Mouse (Mus musculus): ENCODE results near the gene Gnaz. TPM values are rescaled to one million over a fixed set of nuclear protein-coding genes. Genes with fewer than 3 reads are reported as not detected.
"Not testable (repeated sequence)": the region's sequence is repeated elsewhere in the genome, so short reads cannot be mapped to it uniquely, and the experiment has no call there.

Gnaz gene
- total RNA-seq, 1 experiment from 2014 or later = 3.5 TPM

- peak; percentile 33 for DNase-seq
These were observed 63.3 kb downstream of the Gnaz start for GRCm38 (mm10) chr10:75030234-75030633.

- DNase-seq = no peak
These were observed 64.6 kb downstream of the Gnaz start for GRCm38 (mm10) chr10:75031345-75032114.

GRCm38 (mm10) chr10:75032395-75032794, 65.4 kb downstream of the Gnaz start, which contains the start of gene Rsph14:
Gene Rsph14 (minus strand): TSS chr10:75032586.
- peak; percentile 96 for DNase-seq

DNA sequence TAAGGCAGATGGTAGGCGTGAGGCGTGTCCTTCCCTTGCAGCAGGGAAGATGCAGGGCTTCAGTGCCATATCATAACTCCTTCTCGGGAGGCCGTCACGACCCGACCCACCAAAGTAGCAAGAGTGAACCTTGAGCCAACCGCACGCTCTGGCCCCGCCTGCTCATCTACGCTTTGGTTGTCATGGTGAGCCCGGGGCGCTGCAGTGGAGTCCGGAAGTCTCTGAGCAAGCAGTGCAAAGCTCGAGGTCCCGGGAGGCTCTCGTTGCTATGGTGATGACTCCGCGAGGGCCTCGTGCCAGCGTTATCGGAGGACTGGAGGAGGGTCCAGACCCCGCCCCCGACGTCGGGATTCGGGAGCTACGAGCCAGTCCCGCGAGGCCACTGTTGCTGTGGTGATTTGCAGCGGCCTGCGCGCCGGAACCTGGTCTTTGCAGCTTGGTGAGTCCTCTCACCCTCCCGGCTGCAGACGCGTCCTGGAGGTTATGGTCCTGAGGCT, 70.0 kb downstream of the Gnaz start, which contains the start of gene Rab36:
Gene Rab36, plus strand, starts transcription at position 176 of the 497 bp plus-strand sequence.
- DNase-seq = peak; percentile 99

DNA sequence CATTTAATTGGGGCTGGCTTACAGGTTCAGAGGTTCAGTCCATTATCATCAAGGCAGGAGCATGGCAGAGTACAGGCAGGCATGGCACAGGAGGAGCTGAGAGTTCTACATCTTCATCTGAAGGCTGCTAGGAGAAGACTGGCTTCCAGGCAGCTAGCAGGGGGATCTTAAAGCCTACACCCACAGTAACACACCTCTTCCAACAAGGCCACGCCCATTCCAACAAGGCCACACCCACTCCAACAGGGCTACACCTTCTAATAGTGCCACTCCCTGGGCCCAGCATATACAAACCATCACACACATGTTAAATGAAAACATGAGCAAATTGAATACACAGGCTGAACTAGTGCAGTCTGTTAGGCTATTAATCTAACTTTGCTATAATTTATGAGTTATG, 75.1 kb downstream of the Gnaz start:
- not testable (repeated sequence) for DNase-seq

GRCm38 (mm10) chr10:75044459-75044858, 77.5 kb downstream of the Gnaz start:
- DNase-seq = no peak

GRCm38 (mm10) chr10:75045831-75046230, 78.9 kb downstream of the Gnaz start:
- DNase-seq = no peak

- DNase-seq = no peak
These were observed 81.7 kb downstream of the Gnaz start for GRCm38 (mm10) chr10:75048711-75049110.

GRCm38 (mm10) chr10:75051364-75052074, 84.5 kb downstream of the Gnaz start:
- no peak for DNase-seq

DNA sequence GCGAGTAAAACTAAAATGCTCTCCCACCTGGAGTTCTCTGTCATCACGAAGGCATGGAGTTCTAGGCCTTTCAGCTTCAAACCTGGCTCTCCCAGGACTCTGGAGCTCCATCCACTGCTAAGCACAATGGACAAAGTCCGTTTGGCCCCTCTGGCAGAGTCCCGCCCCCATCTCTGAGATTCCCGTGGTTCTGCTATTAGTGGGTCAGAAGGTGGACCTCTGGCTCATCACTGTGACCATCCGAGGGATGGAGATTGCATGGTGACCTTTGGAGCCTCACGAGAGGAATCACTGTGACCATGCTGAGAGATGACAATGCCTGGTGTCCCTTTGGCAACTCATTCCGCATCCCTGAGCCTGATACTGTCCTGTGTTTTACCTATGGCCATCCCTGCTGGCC, 85.9 kb downstream of the Gnaz start:
- DNase-seq = no peak

DNA sequence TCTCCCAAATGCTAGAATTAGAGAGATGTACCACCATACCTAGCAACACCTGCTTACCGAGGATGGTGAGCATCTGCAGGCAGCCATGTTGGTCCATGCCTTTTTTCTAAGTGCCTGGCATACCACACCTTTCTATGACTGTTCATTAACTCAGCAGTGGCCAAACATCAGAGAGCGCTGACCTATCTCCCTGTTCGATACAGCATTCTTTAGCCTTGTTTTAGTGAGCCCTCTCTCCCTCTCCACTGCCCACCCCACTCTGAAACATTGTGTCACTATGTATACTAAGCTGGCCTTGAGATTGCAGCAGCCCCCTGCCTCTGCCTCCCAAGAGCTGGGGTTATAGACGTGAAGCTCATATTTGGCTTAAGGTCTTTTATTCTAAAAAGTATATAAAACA, 86.7 kb downstream of the Gnaz start:
- no peak for DNase-seq

DNA sequence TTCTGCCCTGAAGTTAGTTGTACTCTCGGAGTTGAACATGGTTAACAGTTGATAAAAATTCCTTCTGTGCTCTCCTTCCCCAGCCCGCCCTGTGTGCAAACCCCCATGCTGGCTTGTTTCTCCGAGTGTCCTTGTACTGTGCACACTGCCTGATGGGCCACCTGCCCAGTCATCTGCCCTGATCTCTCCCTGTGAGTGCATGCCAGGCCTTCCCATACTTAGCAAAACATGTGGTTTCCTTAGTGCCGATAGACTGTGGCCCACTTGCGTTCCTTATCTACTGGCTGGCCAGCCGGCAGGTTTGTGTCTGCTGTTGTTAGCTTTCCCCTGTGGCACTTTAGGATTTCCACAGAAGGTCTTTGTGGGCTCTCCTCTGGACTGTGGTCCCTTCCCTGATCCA, 87.1 kb downstream of the Gnaz start:
- peak; percentile 66 for DNase-seq

DNA sequence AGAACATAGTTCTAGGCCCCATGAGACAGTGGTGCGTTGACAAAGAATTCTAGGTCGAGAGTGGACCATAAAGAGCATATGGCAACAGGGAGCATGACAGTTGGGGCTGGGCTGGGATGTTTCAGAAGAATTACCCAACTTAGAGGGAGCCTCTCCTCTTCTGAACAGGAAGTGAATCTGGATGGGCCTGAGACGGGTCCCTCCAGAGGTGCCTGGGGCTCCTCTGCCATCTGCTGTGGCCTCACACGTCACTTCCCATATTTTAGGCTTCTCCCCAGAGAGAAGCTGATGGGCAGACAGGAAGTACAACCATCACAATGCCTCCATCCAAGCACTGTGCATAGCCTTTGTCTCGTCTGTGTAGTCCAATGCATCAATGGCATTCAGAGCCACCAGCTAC, 88.7 kb downstream of the Gnaz start:
- DNase-seq = no peak

DNA sequence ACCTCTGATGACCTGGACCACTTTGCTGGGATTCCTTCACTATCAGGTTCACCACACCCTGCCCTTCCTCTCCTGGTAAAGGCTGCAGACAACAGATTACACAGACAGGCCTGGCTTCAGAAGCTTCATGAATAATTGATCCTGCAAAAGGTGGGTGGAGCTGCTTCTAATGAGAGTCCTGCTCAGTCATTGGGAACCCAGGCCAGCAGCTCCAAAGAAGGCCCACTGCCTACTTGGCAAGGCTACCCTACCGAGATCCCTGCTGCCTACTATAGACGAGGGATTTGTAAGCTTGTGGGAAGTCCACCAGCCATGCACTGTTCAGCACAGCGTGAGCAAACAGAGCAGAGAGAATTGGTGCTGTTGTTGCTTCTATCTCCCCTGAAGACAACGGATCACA, 89.3 kb downstream of the Gnaz start:
- DNase-seq = no peak

- DNase-seq = no peak
These were observed 91.4 kb downstream of the Gnaz start for GRCm38 (mm10) chr10:75058336-75058735.

GRCm38 (mm10) chr10:75058761-75059395, 91.9 kb downstream of the Gnaz start:
- DNase-seq = no peak

- DNase-seq = peak; percentile 69
These were observed 92.4 kb downstream of the Gnaz start for GRCm38 (mm10) chr10:75059396-75059795.

DNA sequence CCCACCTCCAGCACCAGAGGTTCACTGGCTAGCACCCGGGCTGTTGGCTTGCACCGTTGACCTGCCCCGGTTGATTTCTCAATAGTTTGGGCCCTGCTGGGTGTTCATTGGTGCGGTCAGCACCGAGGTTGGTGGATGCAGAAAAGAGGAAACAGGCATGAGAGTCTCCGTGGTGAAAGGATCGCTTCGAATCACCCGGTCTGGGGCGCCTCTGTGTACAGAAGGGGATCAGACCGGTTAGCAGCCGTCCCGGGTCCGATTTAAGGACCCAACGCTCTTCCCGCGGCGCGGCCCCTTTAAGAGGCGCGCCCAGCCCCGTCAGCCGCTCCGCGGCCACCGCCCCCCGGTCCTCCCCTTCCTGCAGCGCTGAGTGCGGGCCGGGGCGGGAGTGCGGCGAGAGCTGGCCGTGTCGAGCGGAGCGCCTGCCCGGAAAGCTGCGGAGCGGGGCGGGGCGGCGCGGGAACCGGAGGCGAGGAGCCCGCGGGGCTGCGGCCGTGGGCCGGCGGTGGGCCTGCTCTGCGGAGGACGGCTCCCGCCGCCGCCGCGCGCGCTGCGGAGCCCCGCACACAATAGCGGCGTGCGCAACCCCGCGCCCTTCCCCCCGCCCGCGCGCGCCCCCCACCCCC, 93.4 kb downstream of the Gnaz start, which contains the start of gene Bcr:
Gene Bcr, plus strand, starts transcription at position 376 of the 626 bp plus-strand sequence.
- DNase-seq = peak; percentile 90

DNA sequence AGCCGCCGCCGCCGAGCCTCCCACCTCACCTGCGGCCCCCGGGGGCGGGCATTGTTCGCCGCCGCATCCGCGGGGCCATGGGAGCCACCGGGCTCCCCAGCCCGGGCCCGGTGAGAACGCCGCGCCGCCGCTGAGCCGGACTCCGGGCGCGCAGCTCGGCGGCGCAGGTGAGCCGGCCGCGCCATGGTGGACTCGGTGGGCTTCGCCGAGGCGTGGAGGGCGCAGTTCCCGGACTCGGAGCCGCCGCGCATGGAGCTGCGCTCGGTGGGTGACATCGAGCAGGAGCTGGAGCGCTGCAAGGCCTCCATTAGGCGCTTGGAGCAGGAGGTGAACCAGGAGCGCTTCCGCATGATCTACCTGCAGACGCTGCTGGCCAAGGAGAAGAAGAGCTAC, 93.9 kb downstream of the Gnaz start:
- DNase-seq = peak; percentile 26

- DNase-seq = peak; percentile 34
These were observed 94.6 kb downstream of the Gnaz start for GRCm38 (mm10) chr10:75061341-75062188.

DNA sequence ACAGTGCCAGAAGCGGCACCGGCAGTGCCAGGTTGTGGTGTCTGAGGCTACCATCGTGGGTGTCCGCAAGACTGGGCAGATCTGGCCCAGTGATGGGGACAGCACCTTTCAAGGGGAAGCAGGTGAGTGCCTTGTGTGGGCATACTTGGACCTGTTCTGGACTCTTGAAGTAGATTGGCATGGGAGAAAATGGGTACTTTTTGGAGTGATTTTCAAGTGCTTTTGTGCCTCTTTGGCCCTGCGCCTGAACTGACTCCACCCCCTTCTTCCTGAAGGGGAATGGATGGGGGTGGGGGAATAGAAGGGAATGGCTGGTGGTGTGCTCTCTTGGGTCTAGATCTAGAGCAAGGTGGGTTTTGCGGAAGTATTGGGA, 95.2 kb downstream of the Gnaz start:
- DNase-seq = no peak

Data from adrenal gland, postnatal 25 days (tissue).